Mouse (Mus musculus) layer of hippocampus, adult 18-20 months (tissue): ENCODE measurements around the gene Zfp202. TPM values are rescaled to one million over a fixed set of nuclear protein-coding genes. Genes with fewer than 3 reads are reported as not detected.
A peak's percentile ranks its signal among the peaks of the same experiment; 100 is the strongest.

Experiments
- DNase-seq, 2 experiments: peaks; one replicate each; pipeline ENCODE4 v3.0.0; 2022; ENCODE audit warnings: low spot score in 2 of 2
- total RNA-seq, 2 experiments: library from RNA; stranded (reverse); gene quantifications; 2 replicates each; pipeline ENCODE4 v1.2.3; 2021

Zfp202 gene
- total RNA-seq, 2 experiments from 2014 or later = 3.1 to 3.9 TPM

- DNase-seq = no peak
Observed at GRCm38 (mm10) chr9:40239749-40240148, 47.6 kb downstream of the Zfp202 start.

GRCm38 (mm10) chr9:40240311-40240710 lies 48.2 kb downstream of the Zfp202 start:
- no peak for DNase-seq

GRCm38 (mm10) chr9:40241223-40241801 lies 49.2 kb downstream of the Zfp202 start:
- peak; percentile 53 to 74 for DNase-seq

GRCm38 (mm10) chr9:40241951-40242888 lies 50.1 kb downstream of the Zfp202 start:
- DNase-seq = peak; percentile 60 to 74

- no peak for DNase-seq
Observed at GRCm38 (mm10) chr9:40245466-40245865, 53.4 kb downstream of the Zfp202 start.

- DNase-seq = no peak
Observed at GRCm38 (mm10) chr9:40245974-40246665, 54.0 kb downstream of the Zfp202 start.

- no peak for DNase-seq
Observed at GRCm38 (mm10) chr9:40246702-40247101, 54.6 kb downstream of the Zfp202 start.

- DNase-seq = no peak
Observed at GRCm38 (mm10) chr9:40249106-40249505, 57.0 kb downstream of the Zfp202 start.

- no peak for DNase-seq
Observed at GRCm38 (mm10) chr9:40252459-40252858, 60.3 kb downstream of the Zfp202 start.

Other genes starting within 250 kb of the Zfp202 start
- gene Olfr975, start 240.3 kb upstream of the Zfp202 start, total RNA-seq = not detected
- not detected for gene Olfr976, start 231.2 kb upstream of the Zfp202 start, total RNA-seq
- gene Olfr978, start 200.2 kb upstream of the Zfp202 start, total RNA-seq = not detected
- not detected for gene Olfr979, start 188.9 kb upstream of the Zfp202 start, total RNA-seq
- gene Olfr980, start 182.7 kb upstream of the Zfp202 start, total RNA-seq = not detected
- not detected for gene Olfr981, start 170.9 kb upstream of the Zfp202 start, total RNA-seq
- not detected for gene Olfr982, start 118.5 kb upstream of the Zfp202 start, total RNA-seq
- not detected for gene Olfr983, start 98.7 kb upstream of the Zfp202 start, total RNA-seq
- not detected for gene Olfr984, start 78.1 kb upstream of the Zfp202 start, total RNA-seq
- gene Olfr985, start 62.1 kb upstream of the Zfp202 start, total RNA-seq = not detected
- gene Tmem225, start 44.2 kb upstream of the Zfp202 start, total RNA-seq = not detected
- gene Olfr986, start 11.4 kb upstream of the Zfp202 start, total RNA-seq = under 1 TPM in 1 of 2 experiments, not detected in 1; 0.10 TPM
- 100 to 1,000 TPM; 232 to 260 TPM for gene Scn3b, start 76.9 kb downstream of the Zfp202 start, total RNA-seq